Mouse (Mus musculus) intestine, embryonic 16.5 days (tissue): ENCODE measurements around the gene Ephb2. TPM values are rescaled to one million over a fixed set of nuclear protein-coding genes. Genes with fewer than 3 reads are reported as not detected.

Experiments used
- ATAC-seq: fragments of 200-750 bp; cut with Nextera tagmentation; 2 replicates; pipeline ENCODE4 v1.8.0; 2017; ENCODE audit warnings: moderate TSS enrichment, moderate library complexity
- H3K27ac ChIP-seq: fragments of 300-500 bp; sonication (generic); 2 replicates; pipeline ENCODE4 v1.5.1; 2014; ENCODE audit warnings: mild to moderate bottlenecking, low read length
- H3K27me3 ChIP-seq: fragments of 300-500 bp; sonication (generic); replicated peaks from 2 replicates; pipeline ENCODE4 v1.6.1; 2014; ENCODE audit warnings: low read length, control low read depth, mixed read lengths; ENCODE audit not compliant: control insufficient read depth, insufficient read depth
- H3K36me3 ChIP-seq: fragments of 300-500 bp; sonication (generic); 2 replicates; pipeline ENCODE4 v1.6.1; 2014; ENCODE audit warnings: low read length, control low read depth; ENCODE audit not compliant: control insufficient read depth, insufficient read depth
- H3K4me1 ChIP-seq: fragments of 300-500 bp; sonication (generic); 2 replicates; pipeline ENCODE4 v1.6.1; 2014; ENCODE audit warnings: low read length, control low read depth, mixed read lengths; ENCODE audit not compliant: control insufficient read depth, insufficient read depth
- H3K4me2 ChIP-seq: fragments of 300-500 bp; sonication (generic); 2 replicates; pipeline ENCODE4 v1.6.1; 2014; ENCODE audit warnings: low read depth, low read length, control low read depth
- H3K4me3 ChIP-seq: fragments of 300-500 bp; sonication (generic); 2 replicates; pipeline ENCODE4 v1.5.1; 2014; ENCODE audit warnings: mild to moderate bottlenecking, low read length
- H3K9ac ChIP-seq: fragments of 300-500 bp; sonication (generic); 2 replicates; pipeline ENCODE4 v1.6.1; 2014; ENCODE audit warnings: low read depth, low read length
- H3K9me3 ChIP-seq: fragments of 300-500 bp; sonication (generic); 2 replicates; pipeline ENCODE4 v1.6.1; 2016; ENCODE audit warnings: low read length, control low read depth; ENCODE audit not compliant: control insufficient read depth
- WGBS: fragments of 180-500 bp; shearing (Covaris S2); extraction: QIAGEN DNeasy Blood & Tissue Kit; methylation state at CpG from one replicate; pipeline ENCODE4 v1.1.7; 2014; 5-methylcytosine and 5-hydroxymethylcytosine counted together
- polyA plus RNA-seq: library from polyadenylated mRNA; unstranded; fragments of >200 nt; fragmentation: Nextera tagmentation; extraction: Ambion mirVana; gene quantifications from 2 replicates; pipeline ENCODE4 v1.2.1, GENCODE M21; 2015

Gene Ephb2
- polyA plus RNA-seq, 1 experiment from 2014 or later: 3.5 TPM

DNA sequence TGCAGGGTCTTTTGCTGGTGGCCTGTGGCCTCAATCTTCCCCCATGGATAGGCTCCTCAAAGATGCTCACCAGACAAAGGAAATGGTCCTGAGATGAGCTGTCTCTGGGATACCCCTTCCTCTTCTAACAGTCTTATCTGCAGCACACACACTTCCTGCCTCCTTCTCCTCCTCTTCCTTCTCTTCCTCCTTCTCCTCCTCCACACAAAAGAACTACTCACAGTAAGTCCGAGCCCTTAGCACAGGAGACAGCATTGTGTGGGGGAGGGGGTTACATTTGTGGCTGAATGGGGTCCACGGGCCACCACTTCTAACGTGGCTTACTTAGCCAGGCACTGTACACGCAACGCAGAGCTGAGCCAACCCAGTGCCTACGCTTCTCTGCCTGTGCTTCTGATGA is 182.8 kb downstream of the Ephb2 start:
- Histone ChIP-seq H3K27me3 (no peaks in the 10 kb centered on the region), H3K36me3 (peaks cover 5% of the 10 kb centered on the region; the same call in 1 of the 2 replicates), H3K4me1 (peaks cover 10% of the 10 kb centered on the region), H3K4me2 (no peak overlapping the region), H3K9me3 (no peaks in the 10 kb centered on the region), H3K9ac (no peak overlapping the region), H3K27ac (no peak overlapping the region), H3K4me3 (no peak overlapping the region)
- ATAC-seq: no peak
- 78% methylated on average over 6 of the region's 6 CpGs for WGBS

DNA sequence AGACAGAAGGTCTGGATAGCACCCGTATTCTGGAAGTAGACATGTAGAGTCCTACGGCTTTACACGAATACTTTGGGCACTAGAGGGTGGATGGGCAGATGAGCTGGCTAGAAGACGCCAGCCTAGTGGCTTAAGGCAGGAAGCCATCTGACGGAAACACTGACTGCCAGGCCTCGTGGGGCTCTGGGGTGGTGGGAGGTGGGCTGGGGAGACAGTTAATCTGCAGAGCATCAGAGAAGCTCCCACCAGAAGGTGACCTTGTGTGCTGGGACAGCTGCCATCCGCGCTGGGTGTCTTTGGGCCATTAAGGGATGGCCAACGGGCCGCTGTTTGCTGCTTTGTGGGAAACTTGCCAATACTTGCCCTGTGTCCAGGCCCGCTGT is 183.3 kb downstream of the Ephb2 start:
- no peak for ATAC-seq
- Histone ChIP-seq H3K4me2 (no peak overlapping the region), H3K9me3 (no peaks in the 10 kb centered on the region), H3K27ac (no peak overlapping the region), H3K4me1 (peaks cover 10% of the 10 kb centered on the region), H3K36me3 (peaks cover 5% of the 10 kb centered on the region; the same call in 1 of the 2 replicates), H3K27me3 (no peaks in the 10 kb centered on the region), H3K4me3 (no peak overlapping the region), H3K9ac (no peak overlapping the region)
- 71% methylated on average over 11 of the region's 11 CpGs for WGBS

DNA sequence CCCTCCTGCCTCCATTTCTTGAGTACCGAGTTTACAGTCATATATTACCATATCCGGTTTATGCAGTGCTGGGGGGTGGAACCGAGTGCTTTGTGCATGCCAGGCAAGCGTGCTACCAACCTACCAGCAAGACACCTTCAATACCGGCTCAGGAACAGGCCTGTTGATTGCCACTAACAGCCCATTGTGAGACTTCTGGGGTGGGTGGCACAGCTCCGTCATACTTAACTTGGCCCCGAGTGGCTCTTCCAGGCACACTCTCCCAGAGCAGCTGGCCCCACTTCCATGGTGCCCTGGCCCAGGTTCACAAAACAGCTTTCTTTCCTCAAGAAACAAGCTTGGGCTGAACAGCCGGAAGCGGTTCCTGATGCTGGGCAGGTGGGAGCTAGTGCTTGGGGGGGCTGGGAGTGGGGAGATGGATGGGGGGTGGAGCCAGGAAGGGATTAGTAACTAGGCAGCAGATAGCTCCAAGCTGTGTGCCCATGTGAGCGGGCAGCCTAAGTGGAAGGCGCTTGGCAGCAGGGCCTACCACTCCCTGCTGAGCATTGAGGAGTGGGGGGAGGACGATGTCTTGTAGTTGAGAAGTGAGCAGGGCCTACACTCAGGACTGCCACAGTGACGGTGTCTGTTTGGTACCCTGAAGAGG is 183.8 kb downstream of the Ephb2 start:
- Histone ChIP-seq H3K4me2 (no peak overlapping the region), H3K4me3 (no peak overlapping the region), H3K4me1 (peaks cover 10% of the 10 kb centered on the region), H3K9me3 (peaks cover 2% of the 10 kb centered on the region; the same call in 1 of the 2 replicates), H3K27ac (no peak overlapping the region), H3K27me3 (no peaks in the 10 kb centered on the region), H3K36me3 (peaks cover 5% of the 10 kb centered on the region; the same call in 1 of the 2 replicates), H3K9ac (no peak overlapping the region)
- WGBS: 78% methylated on average over 13 of the region's 13 CpGs
- no peak for ATAC-seq

DNA sequence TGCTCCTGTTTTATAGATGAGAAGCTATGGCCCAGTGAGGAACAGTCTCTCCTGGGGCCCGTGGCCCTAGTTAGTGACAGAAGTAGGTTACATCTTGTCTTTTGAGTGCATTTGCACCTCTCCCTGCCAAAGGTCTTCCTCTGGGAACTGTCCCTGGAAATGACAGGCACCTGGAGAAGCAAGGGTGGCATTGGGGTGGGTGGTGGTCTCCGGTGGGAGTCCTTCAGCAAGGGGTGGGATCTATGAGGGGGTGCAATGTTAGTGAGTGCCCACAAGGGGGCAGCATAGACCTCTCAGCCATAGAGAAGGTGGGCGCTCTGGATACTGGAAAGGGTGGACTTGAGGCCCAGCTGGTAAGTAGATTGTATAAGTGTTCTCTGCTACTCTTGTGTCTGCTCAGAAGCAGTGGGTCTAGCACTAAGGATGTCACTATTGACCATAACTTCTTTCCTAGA is 184.4 kb downstream of the Ephb2 start:
- H3K9ac ChIP-seq: no peak overlapping the region
- H3K27ac ChIP-seq: no peak overlapping the region
- peaks cover 3% of the 10 kb centered on the region; the same call in 1 of the 2 replicates for H3K36me3 ChIP-seq
- no peak overlapping the region for H3K4me2 ChIP-seq
- 70% methylated on average over 3 of the region's 3 CpGs for WGBS
- H3K4me3 ChIP-seq: no peak overlapping the region
- H3K9me3 ChIP-seq: peaks cover 7% of the 10 kb centered on the region; the same call in 1 of the 2 replicates
- ATAC-seq: no peak
- peaks cover 10% of the 10 kb centered on the region for H3K4me1 ChIP-seq
- no peaks in the 10 kb centered on the region for H3K27me3 ChIP-seq

DNA sequence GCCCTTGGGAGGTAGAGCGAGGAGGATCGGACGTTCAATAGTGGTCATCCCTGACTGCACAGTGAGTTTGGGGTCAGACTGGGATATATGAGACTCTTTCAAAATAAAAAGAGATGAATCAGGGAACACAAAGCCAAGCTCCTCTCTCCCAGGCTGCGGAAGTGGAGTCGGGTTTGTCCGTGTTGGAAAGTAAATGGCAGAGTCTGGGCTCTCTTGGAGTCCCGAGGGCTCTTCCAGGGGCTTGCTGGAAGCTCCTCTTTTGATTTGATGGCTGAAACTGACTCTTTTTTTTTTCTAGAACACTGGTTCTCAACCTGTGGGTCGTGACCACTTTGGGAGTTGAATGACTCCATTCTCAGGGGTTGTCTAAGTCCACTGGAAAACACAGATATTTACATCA is 185.5 kb downstream of the Ephb2 start:
- H3K9ac ChIP-seq: no peak overlapping the region
- H3K4me3 ChIP-seq: no peak overlapping the region
- 0 out of 2 replicates have a peak, but pooled peaks cover 3% of the 10 kb centered on the region for H3K36me3 ChIP-seq
- no peak overlapping the region for H3K4me2 ChIP-seq
- no peak for ATAC-seq
- no peak overlapping the region for H3K27ac ChIP-seq
- WGBS: 83% methylated on average over 8 of the region's 8 CpGs
- peaks cover 10% of the 10 kb centered on the region for H3K4me1 ChIP-seq
- H3K9me3 ChIP-seq: peaks cover 7% of the 10 kb centered on the region; the same call in 1 of the 2 replicates
- H3K27me3 ChIP-seq: no peaks in the 10 kb centered on the region

DNA sequence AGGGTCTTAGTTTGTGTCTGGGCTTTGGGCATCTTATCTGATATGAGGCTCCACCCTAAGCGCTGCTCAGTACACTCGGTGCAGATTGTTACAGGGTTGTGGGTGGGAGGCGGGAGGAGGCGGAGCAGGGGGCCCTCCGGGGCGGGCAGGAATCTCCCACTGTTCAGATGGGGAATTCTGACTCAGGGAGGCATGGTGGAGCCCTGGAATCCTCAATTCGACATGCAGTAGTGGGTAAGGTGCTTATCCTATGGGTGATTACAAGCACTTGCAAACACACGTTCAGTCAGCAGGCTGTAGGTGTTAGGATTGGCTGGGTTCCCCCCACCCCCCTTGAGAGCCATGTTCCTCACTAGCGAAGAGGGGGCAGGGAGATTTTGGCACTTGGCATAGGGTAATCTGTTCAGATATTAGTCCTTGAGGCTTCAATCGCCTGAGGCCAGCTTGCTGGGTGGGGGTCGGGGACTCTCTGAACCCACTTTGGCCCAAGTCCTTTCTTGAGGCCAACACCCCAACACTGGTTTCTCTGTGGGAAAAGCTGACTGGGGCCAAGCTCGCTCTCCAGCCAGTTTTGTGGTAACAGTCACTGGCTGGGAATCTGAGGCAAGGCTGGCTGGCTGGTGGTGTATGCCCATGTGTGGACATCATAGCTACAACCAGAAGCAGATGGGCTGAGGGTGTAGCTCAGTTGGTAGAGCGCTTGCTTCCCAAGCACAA is 186.2 kb downstream of the Ephb2 start:
- no peak overlapping the region for H3K27ac ChIP-seq
- peak overlapping the region; percentile 19; the same call in 1 of the 2 replicates for H3K9ac ChIP-seq
- 0 out of 2 replicates have a peak, but pooled peaks cover 3% of the 10 kb centered on the region for H3K36me3 ChIP-seq
- peak; percentile 55 for ATAC-seq
- WGBS: 38% methylated on average over 13 of the region's 13 CpGs
- H3K9me3 ChIP-seq: peaks cover 7% of the 10 kb centered on the region; the same call in 1 of the 2 replicates
- peak overlapping the region; percentile 47 for H3K4me2 ChIP-seq
- no peaks in the 10 kb centered on the region for H3K27me3 ChIP-seq
- no peak overlapping the region for H3K4me3 ChIP-seq
- peaks cover 10% of the 10 kb centered on the region for H3K4me1 ChIP-seq

DNA sequence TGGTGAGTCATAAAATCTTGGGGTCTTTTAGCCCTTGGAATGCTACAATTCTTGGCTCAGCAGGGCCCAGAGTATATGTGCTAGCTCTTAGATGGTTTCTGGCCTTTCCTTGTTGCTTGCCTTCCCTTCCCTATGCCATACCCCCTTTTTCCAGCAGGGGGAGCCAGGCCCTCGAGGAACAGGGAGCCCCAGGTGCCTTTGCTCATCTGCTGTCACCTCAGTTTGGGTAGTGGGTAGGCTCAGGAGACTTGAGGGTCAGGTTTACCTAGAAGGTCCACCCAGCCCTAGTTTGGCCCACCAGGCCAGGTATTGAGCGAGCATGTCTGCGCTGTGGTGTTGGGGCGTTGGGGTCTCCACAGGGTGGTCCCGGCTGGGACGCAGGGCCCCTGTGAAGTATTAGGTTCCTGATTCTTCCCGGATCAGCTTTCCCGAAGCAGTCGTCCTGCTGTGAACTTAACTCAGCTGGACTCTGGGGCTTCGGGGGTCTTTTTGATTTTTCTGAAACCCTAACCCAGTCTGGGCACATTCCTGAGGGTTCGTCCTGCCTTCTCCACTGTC is 186.8 kb downstream of the Ephb2 start:
- peak overlapping the region; percentile 19; the same call in 1 of the 2 replicates for H3K9ac ChIP-seq
- peak overlapping the region; percentile 47 for H3K4me2 ChIP-seq
- H3K4me1 ChIP-seq: peaks cover 10% of the 10 kb centered on the region
- peaks cover 7% of the 10 kb centered on the region; the same call in 1 of the 2 replicates for H3K9me3 ChIP-seq
- 0 out of 2 replicates have a peak overlapping the region, but pooled peaks have one; percentile 16 for H3K27ac ChIP-seq
- peak; percentile 55 for ATAC-seq
- 0 out of 2 replicates have a peak, but pooled peaks cover 3% of the 10 kb centered on the region for H3K36me3 ChIP-seq
- H3K4me3 ChIP-seq: no peak overlapping the region
- no peaks in the 10 kb centered on the region for H3K27me3 ChIP-seq
- 11% methylated on average over 11 of the region's 11 CpGs for WGBS

DNA sequence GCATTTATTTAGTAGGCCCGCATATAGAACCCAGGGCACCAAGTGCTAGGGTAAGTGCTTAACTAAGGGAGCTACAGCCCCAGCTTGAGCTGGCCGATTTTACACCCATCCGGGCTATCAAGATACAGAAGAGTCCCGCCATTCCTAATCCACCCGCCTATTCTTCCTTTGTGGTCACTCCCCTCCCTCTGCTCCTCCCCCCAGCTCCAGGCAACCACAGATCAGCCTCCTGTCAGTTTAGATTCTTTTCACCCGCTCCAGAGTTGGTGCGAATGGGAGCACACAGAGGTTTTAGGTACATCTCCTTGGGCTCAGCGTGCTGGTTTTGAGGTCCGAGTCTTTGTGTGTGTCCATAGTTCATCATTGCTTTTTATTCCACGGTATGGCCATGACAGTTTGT is 196.9 kb downstream of the Ephb2 start:
- H3K27ac ChIP-seq: no peak overlapping the region
- no peak overlapping the region for H3K4me3 ChIP-seq

DNA sequence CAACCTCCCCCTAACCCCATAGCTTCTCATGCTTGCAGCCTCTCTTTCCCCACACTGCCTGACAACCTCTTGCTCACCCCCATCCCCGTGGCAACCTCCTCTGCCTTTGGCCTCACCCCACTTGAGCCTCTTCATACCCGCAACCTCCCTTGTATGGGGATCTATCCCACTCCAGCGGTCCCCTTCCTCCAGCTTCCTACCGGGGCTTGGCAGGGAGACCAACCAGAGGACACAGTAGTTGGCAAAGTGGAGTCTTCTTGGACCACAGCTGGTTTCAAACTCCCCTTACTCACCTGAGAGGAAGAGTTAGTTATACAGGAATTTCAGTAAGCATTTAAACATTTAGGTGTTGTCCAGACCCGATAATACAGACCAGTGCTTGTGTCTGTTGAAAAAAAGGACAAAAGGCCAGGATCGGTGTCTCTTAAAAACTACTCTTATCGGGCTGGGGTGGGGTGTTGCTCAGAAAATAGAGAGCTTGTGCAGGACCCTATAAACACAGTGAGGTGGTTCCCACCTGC is 197.5 kb downstream of the Ephb2 start:
- no peak overlapping the region for H3K27ac ChIP-seq
- no peaks in the 10 kb centered on the region for H3K9me3 ChIP-seq
- no peaks in the 10 kb centered on the region for H3K36me3 ChIP-seq
- no peak overlapping the region for H3K4me3 ChIP-seq
- 44% methylated on average over 7 of the region's 7 CpGs for WGBS
- H3K4me2 ChIP-seq: no peak overlapping the region
- no peak for ATAC-seq
- H3K4me1 ChIP-seq: peaks cover 8% of the 10 kb centered on the region
- no peak overlapping the region for H3K9ac ChIP-seq
- peaks cover 22% of the 10 kb centered on the region for H3K27me3 ChIP-seq

More for the DNA sequence above, 196.9 kb downstream of the Ephb2 start:
- Histone ChIP-seq H3K4me2 (no peak overlapping the region), H3K36me3 (no peaks in the 10 kb centered on the region), H3K9ac (peak overlapping the region; percentile 21; the same call in 1 of the 2 replicates), H3K9me3 (no peaks in the 10 kb centered on the region), H3K27me3 (peaks cover 22% of the 10 kb centered on the region), H3K4me1 (peaks cover 8% of the 10 kb centered on the region)
- 17% methylated on average over 10 of the region's 10 CpGs for WGBS
- no peak for ATAC-seq
